Mouse (Mus musculus): Measurements from ENCODE around the gene Proser3. TPM values are rescaled to one million over a fixed set of nuclear protein-coding genes. Genes with fewer than 3 reads are reported as not detected.

Proser3 gene
- polyA plus RNA-seq (2015; fragmentation: Nextera tagmentation; extraction: Ambion mirVana): 3.6 and 5.2 TPM in 2 replicates

DNA sequence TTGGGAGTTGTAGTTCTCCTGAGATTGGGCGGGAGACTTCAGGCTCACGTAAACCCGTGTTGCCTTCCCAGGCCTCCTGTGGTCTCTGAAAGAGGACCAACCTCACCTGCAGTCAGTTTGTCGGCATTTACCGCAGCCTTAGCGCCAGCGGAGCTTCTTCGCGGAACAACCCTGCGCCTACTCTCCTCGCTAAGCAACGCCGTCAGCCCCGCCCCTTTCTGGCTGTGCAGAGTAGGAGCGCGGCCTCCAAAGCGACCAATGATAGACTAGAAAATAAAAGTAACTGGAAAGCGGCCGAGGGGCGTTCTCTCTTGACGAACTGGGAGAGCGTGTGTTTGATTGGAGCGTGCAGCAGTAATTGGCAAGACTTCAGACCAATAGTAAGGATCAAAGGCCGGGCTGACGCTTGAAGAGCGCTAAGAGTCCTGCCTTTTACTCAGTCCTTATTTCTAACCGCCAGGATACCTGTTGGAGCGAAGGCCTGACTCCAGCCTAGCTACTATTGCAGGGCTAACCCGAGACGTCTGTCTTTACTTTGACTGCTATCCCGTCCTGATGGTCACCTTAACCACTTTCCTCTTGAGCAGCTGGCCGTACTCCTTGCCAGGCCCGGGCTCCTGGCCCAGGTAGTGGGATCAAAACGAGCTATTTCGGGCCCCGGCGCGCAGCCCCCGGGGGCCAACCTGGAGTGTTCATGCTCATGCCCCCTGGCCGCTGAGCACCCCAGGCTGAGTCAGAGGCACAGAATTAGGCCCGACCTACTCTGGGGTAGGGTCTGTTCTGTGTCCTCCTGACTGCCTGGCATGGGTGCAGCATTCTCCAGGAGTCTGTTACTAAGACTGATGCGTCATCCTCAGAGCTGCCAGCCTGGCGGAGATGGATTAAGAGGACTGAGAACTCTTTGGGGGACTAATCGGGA lies at the start of gene Proser3, which contains the start of gene Hspb6:
TSS of gene Proser3 (minus strand) at position 198 of the 919 bp plus-strand sequence.
TSS of gene Hspb6 (plus strand) at position 77 of the 919 bp plus-strand sequence.
- DNase-seq (ENCODE audit: low spot score): peak; percentile 98

DNA sequence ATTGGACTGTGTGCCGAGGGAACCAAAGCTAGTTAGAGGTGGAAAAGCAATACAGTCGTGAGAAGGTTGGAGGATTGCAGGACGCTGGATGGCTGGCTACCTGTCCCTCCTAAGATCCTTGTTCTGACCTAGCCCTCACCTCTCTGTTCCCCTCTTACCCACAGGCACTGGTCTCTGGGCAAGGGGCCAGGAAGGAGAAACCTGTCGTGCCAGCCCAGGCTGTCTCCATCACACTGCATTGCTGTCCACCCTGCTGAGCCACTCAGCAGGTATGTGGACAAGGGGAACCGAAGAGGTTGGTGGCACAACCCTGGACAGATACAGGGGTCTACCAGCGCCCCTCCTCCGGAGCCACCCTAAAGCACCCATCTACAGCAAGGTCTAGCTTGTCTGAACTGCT lies 48.6 kb upstream of the Proser3 start:
- no peak for DNase-seq (ENCODE audit: low spot score)

GRCm38 (mm10) chr7:30599933-30600353 lies 47.8 kb upstream of the Proser3 start:
- DNase-seq (ENCODE audit: low spot score): peak; percentile 79

DNA sequence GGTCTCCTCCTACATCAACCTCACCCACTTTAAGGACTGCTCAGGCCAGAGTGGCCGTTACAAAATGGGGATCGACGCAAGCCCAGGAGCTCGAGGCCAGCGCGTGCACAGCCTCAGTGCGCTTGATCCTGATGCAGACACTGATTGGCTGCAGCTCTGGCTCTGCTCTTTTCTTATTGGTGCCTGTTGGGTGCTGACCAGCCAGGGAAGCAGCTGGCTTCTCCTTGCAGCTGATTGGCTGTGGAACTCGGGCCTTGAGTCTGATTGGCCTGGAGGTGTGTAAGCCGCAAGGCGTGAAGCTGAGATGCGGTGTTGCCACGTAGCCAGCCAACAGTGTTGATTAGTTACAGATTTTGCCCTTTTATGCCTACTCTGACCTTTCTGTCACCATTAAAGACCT lies 46.7 kb upstream of the Proser3 start, which contains the start of gene Zbtb32:
TSS of gene Zbtb32 (minus strand) at position 124 of the 400 bp plus-strand sequence.
- no peak for DNase-seq (ENCODE audit: low spot score)

DNA sequence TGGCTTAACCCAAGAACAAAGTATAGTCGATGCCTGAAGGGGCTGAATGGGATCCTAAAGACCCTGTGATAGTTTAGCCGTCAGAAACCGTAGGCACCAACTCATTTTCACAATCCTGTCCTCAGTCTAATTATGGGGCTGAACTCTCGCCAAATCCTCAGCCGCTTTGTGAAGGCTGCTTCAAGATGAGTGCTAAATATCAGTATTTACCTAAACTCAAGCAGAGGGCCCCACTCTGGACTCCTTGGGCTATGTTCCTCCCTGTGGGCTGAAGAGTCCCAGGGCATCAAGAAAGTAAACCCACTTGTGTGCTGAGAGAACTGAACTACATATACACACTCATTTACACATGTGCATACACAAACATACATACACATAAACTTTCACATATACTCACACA lies 44.7 kb upstream of the Proser3 start:
- no peak for DNase-seq (ENCODE audit: low spot score)

DNA sequence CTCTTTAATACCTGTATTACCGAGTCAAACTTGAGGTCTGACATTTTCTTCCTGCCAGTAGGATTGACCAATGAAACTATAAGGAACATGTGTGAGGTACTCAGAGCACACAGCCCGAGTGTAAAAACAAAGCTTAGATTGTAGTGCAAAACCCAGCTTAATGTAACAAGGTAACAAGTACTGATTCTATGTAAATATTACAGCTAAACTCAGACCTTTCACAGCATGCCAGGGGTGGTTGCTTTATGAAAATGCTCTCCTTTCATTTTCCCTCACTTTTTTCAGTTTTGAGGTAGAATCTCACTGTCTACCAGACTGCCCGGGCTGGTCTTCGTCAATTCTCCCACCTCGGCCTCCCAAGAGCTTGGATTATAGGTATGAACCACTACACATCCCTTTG lies 44.0 kb upstream of the Proser3 start:
- DNase-seq (ENCODE audit: low spot score): no peak

DNA sequence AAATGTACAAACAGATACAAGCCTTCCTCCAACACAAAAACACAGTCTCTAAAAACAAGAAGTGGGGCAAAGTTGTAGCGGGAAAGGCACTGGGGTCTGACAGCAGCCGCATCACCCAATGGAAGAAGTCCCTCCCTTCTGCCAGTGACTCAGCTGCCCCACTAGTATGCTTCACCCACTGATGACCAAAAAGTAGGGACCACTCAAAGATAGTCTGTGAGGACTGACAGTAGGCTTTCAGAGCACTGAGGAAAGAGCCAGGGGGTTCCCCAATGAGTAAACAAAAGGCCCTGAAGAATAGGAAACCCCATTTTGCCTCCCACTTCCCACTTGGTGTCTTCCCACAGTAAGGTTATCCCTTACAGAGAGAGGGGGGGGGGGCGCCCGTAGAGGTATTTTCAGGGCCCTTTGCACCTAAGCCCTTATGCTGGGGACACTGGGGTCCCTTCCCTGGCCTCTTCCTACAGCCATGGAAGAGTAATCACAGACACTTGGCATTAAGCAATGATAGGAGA lies 42.5 kb upstream of the Proser3 start:
- DNase-seq (ENCODE audit: low spot score): no peak

- DNase-seq (ENCODE audit: low spot score): no peak
Observed at GRCm38 (mm10) chr7:30593579-30594509, 41.7 kb upstream of the Proser3 start.

GRCm38 (mm10) chr7:30592772-30593423 lies 40.8 kb upstream of the Proser3 start:
- DNase-seq (ENCODE audit: low spot score): no peak

- no peak for DNase-seq (ENCODE audit: low spot score)
Observed at GRCm38 (mm10) chr7:30591605-30591951, 39.5 kb upstream of the Proser3 start.

- DNase-seq (ENCODE audit: low spot score): no peak
Observed at GRCm38 (mm10) chr7:30590927-30591604, 39.0 kb upstream of the Proser3 start.

- peak; percentile 80 for DNase-seq (ENCODE audit: low spot score)
Observed at GRCm38 (mm10) chr7:30589435-30590301, 37.6 kb upstream of the Proser3 start.

DNA sequence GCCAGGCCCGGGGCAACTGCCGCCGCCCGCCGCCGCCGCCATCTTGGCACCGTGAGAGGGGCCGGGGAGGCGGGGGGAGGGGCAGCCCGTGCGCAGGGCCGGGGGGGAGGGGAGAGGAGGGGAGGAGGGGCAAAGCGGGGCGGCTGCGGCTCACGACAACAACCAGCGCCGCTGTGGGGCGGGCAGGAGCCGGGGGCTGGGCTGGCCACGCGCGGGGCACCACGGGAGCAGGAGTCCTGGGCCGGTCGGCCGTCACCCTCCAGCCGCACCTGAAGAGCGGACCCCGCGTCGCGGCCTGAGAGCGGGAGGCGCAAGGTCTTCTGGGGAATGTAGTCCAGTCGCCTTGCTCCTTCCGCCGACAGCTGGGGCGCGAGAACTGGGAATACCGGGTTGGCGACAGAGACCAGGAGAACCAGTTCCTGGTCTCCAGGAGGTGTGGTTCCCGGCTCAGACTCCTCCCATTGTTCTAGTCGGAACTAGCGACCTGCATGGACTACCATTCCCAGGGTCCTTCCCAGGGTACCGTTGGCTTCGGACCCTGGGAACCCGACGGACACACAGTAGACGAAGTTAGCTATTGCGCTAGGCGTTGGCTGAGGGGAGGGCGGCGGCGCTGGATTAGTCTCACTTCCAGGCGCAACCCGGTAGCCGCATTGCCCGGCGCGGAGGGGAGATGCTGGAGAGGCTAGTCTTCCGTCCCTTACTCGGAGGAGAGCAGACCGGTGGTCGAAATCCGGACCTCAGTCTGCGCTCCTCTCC lies 36.8 kb upstream of the Proser3 start, which contains the start of gene Kmt2b:
TSS of gene Kmt2b (minus strand) at position 51 of the 759 bp plus-strand sequence.
- DNase-seq (ENCODE audit: low spot score): peak; percentile 90

- no peak for DNase-seq (ENCODE audit: low spot score)
Observed at GRCm38 (mm10) chr7:30587842-30588667, 36.0 kb upstream of the Proser3 start.

DNA sequence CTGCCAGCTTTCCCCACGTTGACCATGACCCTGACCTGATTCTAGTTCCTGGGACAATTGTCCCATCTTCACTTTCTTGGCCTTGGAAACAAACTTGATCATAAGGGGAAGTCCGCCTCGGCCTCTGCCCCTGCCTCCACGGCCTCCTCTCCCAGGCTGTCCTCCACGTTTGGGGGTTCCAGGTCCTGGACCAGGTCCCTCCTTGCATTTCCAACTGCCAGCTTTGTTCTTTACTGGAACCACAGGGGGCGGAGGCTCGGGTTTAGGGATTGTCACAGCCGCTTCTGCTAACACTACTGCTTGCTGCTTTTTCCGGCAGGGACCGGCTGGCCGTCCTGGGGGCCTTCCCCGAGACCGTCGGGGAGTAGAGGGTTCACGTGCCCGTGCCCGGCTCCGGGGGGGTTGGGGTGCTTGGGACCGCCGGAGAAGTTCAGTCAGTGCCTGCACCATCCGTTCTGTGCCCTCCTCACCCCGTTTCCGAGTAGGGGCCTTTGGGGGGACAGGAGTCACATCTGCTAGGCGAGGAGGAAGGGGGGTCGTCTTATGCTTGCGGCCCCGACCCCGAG lies 34.4 kb upstream of the Proser3 start:
- no peak for DNase-seq (ENCODE audit: low spot score)

GRCm38 (mm10) chr7:30585170-30585569 lies 33.1 kb upstream of the Proser3 start:
- DNase-seq (ENCODE audit: low spot score): no peak

- DNase-seq (ENCODE audit: low spot score): no peak
Observed at GRCm38 (mm10) chr7:30584339-30584738, 32.2 kb upstream of the Proser3 start.
